Mouse (Mus musculus) Patski (cell line): ENCODE data around the gene Drap1. TPM values are rescaled to one million over a fixed set of nuclear protein-coding genes. Genes with fewer than 3 reads are reported as not detected.

Experiments
- ATAC-seq: fragments of 100-300 bp; one replicate; pipeline ENCODE4 v1.8.0; 2021
- CTCF ChIA-PET: fragments of 350-600 bp; sonication (Branson Sonifier 250); formaldehyde crosslinking; loops from one replicate; lab custom pipeline; 2022; ENCODE audit warnings: inconsistent platforms; lab: Charles Lee
- POLR2A ChIA-PET: fragments of 350-600 bp; sonication (Branson Sonifier 250); formaldehyde crosslinking; loops from one replicate; lab custom pipeline; 2022; ENCODE audit warnings: antibody characterized with exemption, inconsistent platforms; lab: Charles Lee
- DNase-seq: peaks from one replicate; pipeline ENCODE4 v3.0.0-alpha.2; 2011; ENCODE audit warnings: low read depth, low spot score
- H3K27me3 ChIP-seq: fragments of 371-371 bp; one replicate; pipeline ENCODE4 v1.5.1; 2021
- CTCF ChIP-seq: fragments of 100-300 bp; IDR thresholded peaks from one replicate; pipeline ENCODE4 v1.5.1; 2021
- in situ Hi-C: fragments of 300-500 bp; cut with MboI; formaldehyde crosslinking; loops from 3 replicates; pipeline ENCODE4 v1.11.1; 2018; ENCODE audit warnings: low pct_unique_long_range_greater_than_20kb, mixed read lengths
- polyA plus RNA-seq: library from polyadenylated mRNA; unstranded; gene quantifications from one replicate; pipeline ENCODE4 v1.2.3, GENCODE M21; 2021

Gene Drap1
- polyA plus RNA-seq, 1 experiment from 2014 or later, result 251 TPM

DNA sequence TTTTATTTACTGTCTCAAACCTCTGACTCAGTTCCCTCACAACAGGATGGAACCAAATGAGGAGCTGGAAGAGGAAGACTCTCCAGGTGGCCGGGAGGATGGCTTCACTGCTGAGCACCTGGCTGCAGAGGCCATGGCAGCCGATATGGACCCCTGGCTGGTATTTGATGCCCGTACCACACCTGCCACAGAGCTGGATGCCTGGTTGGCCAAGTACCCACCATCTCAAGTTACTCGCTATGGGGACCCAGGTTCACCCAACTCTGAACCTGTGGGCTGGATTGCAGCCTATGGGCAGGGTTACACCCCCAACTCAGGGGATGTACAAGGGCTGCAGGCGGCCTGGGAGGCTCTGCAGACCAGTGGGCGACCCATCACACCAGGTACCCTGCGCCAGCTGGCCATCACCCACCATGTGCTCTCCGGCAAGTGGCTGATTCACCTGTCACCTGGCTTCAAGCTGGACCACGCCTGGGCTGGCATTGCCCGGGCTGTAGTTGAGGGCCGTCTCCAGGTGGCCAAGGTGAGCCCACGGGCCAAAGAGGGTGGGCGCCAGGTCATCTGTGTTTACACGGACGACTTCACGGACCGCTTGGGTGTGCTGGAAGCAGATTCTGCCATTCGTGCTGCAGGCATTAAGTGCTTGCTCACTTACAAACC, 1.3 kb upstream of the Drap1 start:
- no peak for ATAC-seq
- TF ChIP-seq CTCF, result no peak
- in situ Hi-C loops, result loop anchor here (5.0 kb wide), 1 partner anchor 124 kb away; no protein-coding TSS in a partner anchor
- DNase-seq, result no peak
- ChIA-PET CTCF (interaction anchor here (0.8 to 2.8 kb wide), 2 partner anchors 37 to 62 kb away, joined by 4 to 10 read pairs; partner anchors contain the start of gene Mus81), POLR2A (interaction anchor here (0.9 to 3.5 kb wide), 6 partner anchors 17 to 62 kb away, joined by 3 to 14 read pairs (median 6); partner anchors contain the start of genes Banf1, Eif1ad, Fosl1 and Mus81)
- H3K27me3 ChIP-seq, result no peaks in the 10 kb centered on the region

DNA sequence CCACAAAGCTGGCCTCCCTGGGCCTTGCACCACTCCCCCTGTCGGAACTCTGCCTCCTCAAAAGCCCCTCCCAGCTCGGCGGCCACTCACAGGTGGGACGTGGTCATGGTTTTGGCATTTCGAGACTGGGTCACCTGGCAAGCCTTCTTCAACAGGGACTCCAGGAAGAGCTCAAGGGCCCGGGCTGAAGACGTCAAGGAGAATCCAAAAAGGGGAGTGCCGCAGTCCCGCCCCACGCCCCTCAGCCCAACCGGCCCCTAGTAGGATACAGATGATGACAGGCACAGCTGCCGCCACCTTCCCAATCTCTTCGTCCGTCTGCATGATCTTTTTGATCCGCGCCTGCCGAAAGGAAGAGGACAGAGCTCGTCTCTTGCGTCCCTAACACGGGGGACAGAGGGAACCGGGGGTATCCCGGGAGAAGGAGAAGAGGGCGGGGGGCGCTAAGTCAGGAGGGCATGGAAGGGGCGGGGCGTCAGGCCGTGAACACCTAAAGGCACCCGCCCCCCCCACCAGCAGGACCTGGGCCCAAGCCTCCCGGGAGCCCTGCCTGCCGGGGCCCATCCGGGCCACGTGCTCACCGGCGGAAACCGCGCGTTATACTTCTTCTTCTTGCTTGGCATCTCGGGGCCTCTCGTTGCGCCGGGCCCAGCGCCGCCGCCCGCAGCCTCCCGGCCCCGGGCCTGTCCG, 542 bp downstream of the Drap1 start:
- no peak for TF ChIP-seq CTCF
- POLR2A ChIA-PET, result interaction anchor here (0.8 to 3.5 kb wide), 6 partner anchors 12 to 58 kb away, joined by 3 to 14 read pairs (median 4); partner anchors contain the start of genes Banf1, Eif1ad and Sart1
- CTCF ChIA-PET, result interaction anchor here (1.0 to 2.8 kb wide), 3 partner anchors 33 to 64 kb away, joined by 3 to 10 read pairs (median 3); partner anchors contain the start of genes Fibp and Mus81
- H3K27me3 ChIP-seq, result no peaks in the 10 kb centered on the region
- DNase-seq (no peak), ATAC-seq (peak; percentile 44)
- in situ Hi-C loops, result no loop called here

DNA sequence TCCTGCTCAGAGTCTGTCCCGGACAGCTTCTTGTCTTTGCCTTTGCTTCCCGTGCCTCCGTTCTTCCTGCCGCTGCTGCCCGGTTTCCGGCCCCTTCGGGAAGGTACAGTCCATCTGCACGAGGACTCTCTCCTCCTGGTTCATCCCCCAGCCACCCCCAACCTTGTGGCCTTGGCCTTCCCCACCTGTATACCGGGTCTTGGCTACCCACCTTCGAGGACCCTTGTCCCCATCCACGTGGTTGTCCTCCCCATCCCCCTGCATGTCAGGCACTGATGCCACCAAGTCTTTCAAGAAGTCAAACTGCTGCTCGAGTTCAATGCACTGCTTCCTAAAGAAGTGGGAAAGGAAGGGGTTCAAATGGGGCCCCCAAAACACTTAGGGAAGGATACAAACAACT, 1.2 kb downstream of the Drap1 start:
- no peak for ATAC-seq
- POLR2A ChIA-PET, result interaction anchor here (0.8 to 3.5 kb wide), 4 partner anchors 14 to 35 kb away, joined by 3 to 14 read pairs (median 4); partner anchors contain the start of gene Sart1
- H3K27me3 ChIP-seq, result no peaks in the 10 kb centered on the region
- TF ChIP-seq CTCF, result no peak
- in situ Hi-C loops, result no loop called here
- no peak for DNase-seq
- CTCF ChIA-PET, result no interaction called here

DNA sequence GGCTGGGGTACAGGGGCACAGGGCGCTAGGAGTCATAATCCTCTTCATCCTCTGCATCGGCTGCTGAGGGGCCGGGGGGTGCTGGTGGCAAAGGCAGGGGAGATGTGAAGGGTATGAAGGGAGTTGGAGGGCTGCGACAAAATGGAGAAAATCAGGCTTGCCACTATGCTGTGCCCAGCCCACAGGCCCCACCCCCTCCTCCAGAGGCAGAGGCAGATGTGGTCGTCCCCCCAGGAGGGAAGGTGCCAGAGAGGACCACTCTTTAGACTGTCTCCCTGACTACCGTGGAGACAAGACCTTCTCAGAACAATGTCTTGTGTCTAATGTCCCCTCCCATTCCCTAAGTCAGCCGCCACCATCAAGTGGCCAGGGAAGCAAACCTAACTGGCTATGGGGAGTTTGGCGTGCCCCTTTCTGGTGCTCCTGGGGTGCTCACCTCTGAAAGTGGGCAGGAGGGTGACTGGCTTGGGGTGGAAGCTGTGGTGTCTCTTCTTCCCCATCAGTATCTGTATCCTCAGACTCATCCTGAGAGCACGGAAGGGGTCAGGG, 1.8 kb downstream of the Drap1 start:
- ATAC-seq, result no peak
- no peak for TF ChIP-seq CTCF
- POLR2A ChIA-PET, result interaction anchor here (1.4 kb wide), 1 partner anchor 13 kb away, joined by 3 read pairs; no protein-coding TSS in a partner anchor
- DNase-seq, result no peak
- in situ Hi-C loops, result no loop called here
- no peaks in the 10 kb centered on the region for H3K27me3 ChIP-seq
- CTCF ChIA-PET, result no interaction called here

DNA sequence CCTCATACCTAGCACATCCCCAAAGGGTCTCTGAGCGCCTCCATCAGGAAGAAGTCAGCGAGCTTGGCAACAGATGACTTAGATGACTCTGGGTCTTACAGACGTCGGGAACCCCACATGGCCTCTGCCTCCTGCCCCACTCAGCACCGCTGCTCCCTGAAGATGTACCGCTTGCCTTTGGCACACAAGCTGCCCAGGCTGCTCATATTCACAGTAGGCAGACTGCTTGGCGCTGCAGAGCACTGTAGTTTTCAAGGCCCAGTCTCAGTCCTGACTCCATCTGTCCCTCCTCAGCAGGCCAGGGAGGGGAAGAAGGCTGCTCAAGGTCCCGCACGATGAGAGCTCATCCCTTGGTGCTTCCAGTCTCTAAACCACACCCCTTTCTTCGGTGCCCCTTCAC, 2.5 kb downstream of the Drap1 start:
- in situ Hi-C loops, result no loop called here
- CTCF ChIA-PET, result no interaction called here
- no peak for TF ChIP-seq CTCF

DNA sequence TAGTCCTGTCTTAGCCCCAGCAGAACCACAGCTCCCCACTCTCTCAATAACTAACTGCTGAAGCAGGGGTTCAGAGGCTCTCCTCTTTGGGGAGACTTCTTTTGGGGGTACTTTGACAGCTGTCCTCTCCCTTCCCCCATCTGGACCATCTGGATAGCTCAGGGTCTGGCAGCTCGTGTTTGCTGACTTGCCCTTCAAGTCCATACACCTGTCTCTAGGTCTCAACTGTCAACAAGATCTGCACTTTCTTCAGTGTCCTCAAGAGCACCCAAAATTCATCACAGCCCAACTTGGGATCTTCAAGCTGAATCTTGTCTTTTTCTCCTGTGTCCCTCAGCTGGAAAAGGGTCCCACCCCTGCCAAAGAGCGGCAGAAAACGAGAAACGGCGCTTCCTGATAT, 3.0 kb downstream of the Drap1 start:
- no peak for DNase-seq
- no peaks in the 10 kb centered on the region for H3K27me3 ChIP-seq
- TF ChIP-seq CTCF, result no peak
- ATAC-seq, result no peak
- in situ Hi-C loops, result no loop called here
- ChIA-PET POLR2A (interaction anchor here (1.1 to 1.4 kb wide), 2 partner anchors 12 to 67 kb away, joined by 3 read pairs; partner anchors contain the start of gene Mus81), CTCF (no interaction called here)

More for the DNA sequence above, 2.5 kb downstream of the Drap1 start:
- no peaks in the 10 kb centered on the region for H3K27me3 ChIP-seq
- ATAC-seq (no peak), DNase-seq (no peak)
- POLR2A ChIA-PET, result interaction anchor here (0.7 to 1.4 kb wide), 3 partner anchors 13 to 279 kb away, joined by 3 to 4 read pairs (median 3); partner anchors contain the start of gene Mus81

DNA sequence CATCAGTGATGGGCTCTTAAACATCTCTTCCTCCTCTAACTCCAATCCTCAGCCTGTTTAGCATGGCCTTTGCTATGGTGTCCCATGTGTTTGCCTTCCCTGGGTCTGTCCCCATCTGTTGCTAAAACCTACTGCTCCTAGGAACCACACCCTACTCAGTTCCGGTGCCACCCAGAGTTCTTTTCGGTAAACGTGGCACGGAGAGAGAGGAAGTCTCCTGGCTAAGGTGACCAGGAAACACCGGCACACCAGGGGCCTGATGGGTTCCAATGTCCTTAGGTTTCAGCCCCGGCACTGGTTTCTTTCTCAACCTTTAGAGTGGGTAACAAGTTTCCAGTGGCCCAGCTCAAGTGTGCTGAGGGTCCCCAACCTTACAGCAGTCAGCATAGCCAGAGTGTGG, 4.2 kb downstream of the Drap1 start:
- H3K27me3 ChIP-seq, result no peaks in the 10 kb centered on the region
- ChIA-PET POLR2A (no interaction called here), CTCF (no interaction called here)
- TF ChIP-seq CTCF, result no peak
- DNase-seq (no peak), ATAC-seq (no peak)
- in situ Hi-C loops, result no loop called here

DNA sequence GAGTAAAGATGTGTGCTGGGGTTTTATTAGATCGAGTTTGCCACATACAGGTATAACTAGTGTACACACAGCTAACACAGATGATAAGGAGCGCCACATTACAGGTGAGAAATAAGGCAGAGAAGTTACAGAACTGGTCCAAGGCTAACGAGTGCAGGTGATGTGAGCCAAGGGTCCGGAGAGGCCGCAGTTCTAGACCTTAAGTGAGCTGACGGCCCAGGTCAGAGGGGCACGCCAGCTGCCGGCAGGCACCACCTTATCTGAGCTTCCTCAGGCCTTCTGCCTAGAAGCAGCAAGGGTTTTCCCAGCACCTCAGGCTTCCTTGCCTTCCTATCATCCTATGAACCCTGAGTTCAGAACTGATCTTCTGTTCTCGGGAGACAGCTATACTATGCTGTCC, 5.1 kb downstream of the Drap1 start:
- H3K27me3 ChIP-seq, result no peaks in the 10 kb centered on the region
- POLR2A ChIA-PET, result no interaction called here
- CTCF ChIA-PET, result interaction anchor here (1.0 to 1.3 kb wide), 2 partner anchors 11 to 12 kb away, joined by 3 to 6 read pairs; no protein-coding TSS in a partner anchor
- ATAC-seq (no peak), DNase-seq (no peak)
- in situ Hi-C loops, result no loop called here
- TF ChIP-seq CTCF, result no peak

DNA sequence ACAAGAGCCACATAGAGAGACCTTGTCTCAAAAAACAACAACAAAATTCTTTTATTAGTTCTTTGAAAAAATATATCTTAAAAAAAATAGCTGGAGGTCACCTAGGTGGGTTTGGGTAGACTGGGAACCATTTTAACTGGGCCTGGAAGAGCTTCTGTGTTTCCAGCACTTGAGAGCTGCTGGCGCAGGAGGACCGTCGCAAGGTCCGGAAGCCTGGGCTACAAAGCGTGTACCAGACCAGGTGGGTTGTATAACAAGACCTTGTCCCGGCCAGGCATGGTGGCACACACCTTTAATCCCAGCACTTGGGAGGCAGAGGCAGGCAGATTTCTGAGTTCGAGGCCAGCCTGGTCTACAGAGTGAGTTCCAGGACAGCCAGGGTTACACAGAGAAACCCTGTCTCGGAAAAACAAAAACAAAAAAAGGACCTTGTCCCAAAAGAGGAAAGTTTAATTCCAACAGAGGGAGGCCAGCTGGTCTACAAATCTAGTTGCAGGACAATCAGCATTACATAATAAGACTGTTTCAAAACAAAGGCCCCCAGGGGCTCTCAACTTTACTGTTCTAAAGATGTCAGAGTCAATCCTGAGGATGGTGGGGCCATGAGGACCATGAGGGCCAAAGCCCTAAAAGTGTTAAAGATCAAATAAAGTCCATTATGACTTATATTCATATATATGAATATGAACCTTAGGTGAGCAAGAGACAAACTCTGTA, 5.9 kb downstream of the Drap1 start:
- POLR2A ChIA-PET, result interaction anchor here (0.6 kb wide), 1 partner anchor 537 kb away, joined by 6 read pairs; no protein-coding TSS in a partner anchor
- ATAC-seq (no peak), DNase-seq (no peak)
- in situ Hi-C loops, result no loop called here
- no peaks in the 10 kb centered on the region for H3K27me3 ChIP-seq
- TF ChIP-seq CTCF, result no peak
- CTCF ChIA-PET, result interaction anchor here (1.0 to 1.3 kb wide), 2 partner anchors 10 to 12 kb away, joined by 3 to 6 read pairs; no protein-coding TSS in a partner anchor

DNA sequence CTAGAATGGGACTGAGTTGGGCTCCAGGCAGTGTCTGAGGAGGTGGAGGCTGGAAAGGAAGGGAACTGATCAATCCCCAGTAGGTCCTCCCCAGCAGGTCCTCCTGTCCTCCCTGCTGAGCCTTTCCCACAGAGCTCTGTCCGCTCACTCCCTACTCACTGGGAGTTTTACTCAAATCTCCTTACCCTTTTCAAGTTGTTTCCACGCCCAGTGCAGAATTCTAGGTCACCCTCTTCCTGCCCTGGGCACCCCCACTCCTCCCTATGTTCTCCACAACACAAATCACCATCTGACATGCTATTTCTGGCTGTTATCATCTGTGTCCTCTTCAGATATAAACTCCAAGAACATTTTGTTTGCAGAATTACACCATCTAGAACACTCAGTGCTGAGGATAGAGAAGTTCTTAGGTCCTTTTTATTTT, 10.2 kb downstream of the Drap1 start:
- ChIA-PET POLR2A (no interaction called here), CTCF (no interaction called here)
- ATAC-seq (no peak), DNase-seq (no peak)
- no peak for TF ChIP-seq CTCF
- no peaks in the 10 kb centered on the region for H3K27me3 ChIP-seq
- in situ Hi-C loops, result no loop called here
